Mouse (Mus musculus): Measurements from ENCODE around the gene Foxj1. TPM values are rescaled to one million over a fixed set of nuclear protein-coding genes. Genes with fewer than 3 reads are reported as not detected.
"Not testable (repeated sequence)": the region's sequence is repeated elsewhere in the genome, so short reads cannot be mapped to it uniquely, and the experiment has no call there.

The Foxj1 gene
- polyA plus RNA-seq, 1 experiment from 2014 or later = 13.6 TPM

DNA sequence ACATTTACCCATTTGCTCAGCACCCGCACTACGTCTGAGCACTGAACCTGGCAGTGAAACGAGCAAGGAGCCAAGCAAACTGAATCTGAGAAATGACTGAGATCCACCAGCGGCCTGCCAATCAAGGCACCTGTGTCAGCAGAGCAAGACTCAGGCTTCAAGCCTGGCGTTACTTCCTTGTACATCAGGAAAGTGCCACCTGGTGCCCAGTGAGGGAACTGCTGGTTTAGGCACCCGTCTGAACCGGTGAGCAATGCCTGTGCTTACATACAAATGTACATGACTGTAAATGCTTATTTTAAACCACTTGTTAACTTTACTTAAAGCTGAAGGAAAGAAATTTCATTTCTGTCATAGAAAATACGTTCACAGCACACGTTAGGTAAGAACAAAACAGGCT, 32.9 kb upstream of the Foxj1 start:
- Histone ChIP-seq H3K36me3 (ENCODE audit: control insufficient read depth, insufficient read depth, low read length) (no peaks in the 10 kb centered on the region), H3K4me2 (ENCODE audit: low read length) (no peak overlapping the region), H3K27ac (ENCODE audit: low read length) (no peak overlapping the region), H3K4me3 (ENCODE audit: low read depth, low read length) (no peak overlapping the region), H3K9me3 (replicated peaks; ENCODE audit: control insufficient read depth, low read length, poor library complexity, severe bottlenecking) (no peaks in the 10 kb centered on the region), H3K27me3 (ENCODE audit: control insufficient read depth, insufficient read depth, low read depth, low read length) (no peaks in the 10 kb centered on the region), H3K9ac (ENCODE audit: low read depth, low read length) (no peak overlapping the region), H3K4me1 (ENCODE audit: control insufficient read depth, insufficient read depth, low read length) (peaks cover 3% of the 10 kb centered on the region; the same call in 1 of the 2 replicates)
- 16% methylated on average over 9 of the region's 9 CpGs for WGBS
- ATAC-seq = 0 out of 2 replicates have a peak, but pooled peaks have one; percentile 60

DNA sequence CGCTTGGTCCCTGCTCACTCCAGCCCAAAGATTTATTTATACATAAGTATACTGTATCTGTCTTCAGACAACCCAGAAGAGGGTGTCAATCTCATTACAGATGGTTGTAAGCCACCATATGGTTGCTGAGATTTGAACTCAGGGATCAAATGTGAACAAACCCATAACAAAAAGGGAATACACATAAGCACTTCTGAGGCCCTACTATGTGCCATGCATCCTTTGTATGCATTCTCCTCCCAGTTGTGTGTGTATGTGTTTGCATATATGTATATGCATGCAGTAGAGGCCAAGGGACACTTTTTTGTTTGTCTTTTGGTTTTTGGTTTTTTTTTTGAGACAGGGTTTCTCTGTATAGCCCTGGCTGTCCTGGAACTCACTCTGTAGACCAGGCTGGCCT, 31.4 kb upstream of the Foxj1 start:
- H3K4me3 ChIP-seq (ENCODE audit: low read depth, low read length) = no peak overlapping the region
- H3K36me3 ChIP-seq (ENCODE audit: control insufficient read depth, insufficient read depth, low read length) = no peaks in the 10 kb centered on the region
- no peak overlapping the region for H3K4me2 ChIP-seq (ENCODE audit: low read length)
- H3K9me3 ChIP-seq (replicated peaks; ENCODE audit: control insufficient read depth, low read length, poor library complexity, severe bottlenecking) = no peaks in the 10 kb centered on the region
- WGBS = 81% methylated on average over 1 of the region's 1 CpGs
- no peaks in the 10 kb centered on the region for H3K27me3 ChIP-seq (ENCODE audit: control insufficient read depth, insufficient read depth, low read depth, low read length)
- H3K27ac ChIP-seq (ENCODE audit: low read length) = no peak overlapping the region
- no peak overlapping the region for H3K9ac ChIP-seq (ENCODE audit: low read depth, low read length)
- peaks cover 3% of the 10 kb centered on the region; the same call in 1 of the 2 replicates for H3K4me1 ChIP-seq (ENCODE audit: control insufficient read depth, insufficient read depth, low read length)
- no peak for ATAC-seq

DNA sequence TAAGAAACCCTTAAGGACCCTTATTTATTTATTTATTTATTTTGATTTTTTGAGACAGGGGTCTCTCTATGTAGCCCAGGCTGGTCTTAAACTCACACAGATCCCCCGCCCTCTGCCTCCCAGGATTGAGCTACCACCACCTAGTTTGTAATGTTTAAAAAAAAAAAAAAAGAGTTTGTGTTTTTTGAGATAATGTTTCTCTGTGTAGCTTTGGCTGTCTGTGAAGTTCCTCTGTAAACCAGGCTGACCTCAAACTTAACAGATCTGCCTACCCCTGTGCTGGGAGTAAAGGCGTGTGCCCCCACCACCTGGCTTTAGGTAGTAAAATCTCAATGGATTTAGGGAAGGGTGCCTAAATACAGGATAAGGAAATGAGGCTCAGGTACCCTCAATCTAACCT, 30.9 kb upstream of the Foxj1 start:
- H3K9me3 ChIP-seq (replicated peaks; ENCODE audit: control insufficient read depth, low read length, poor library complexity, severe bottlenecking) = no peaks in the 10 kb centered on the region
- no peak overlapping the region for H3K4me3 ChIP-seq (ENCODE audit: low read depth, low read length)
- peaks cover 3% of the 10 kb centered on the region; the same call in 1 of the 2 replicates for H3K4me1 ChIP-seq (ENCODE audit: control insufficient read depth, insufficient read depth, low read length)
- no peak overlapping the region for H3K27ac ChIP-seq (ENCODE audit: low read length)
- WGBS = 91% methylated on average over 2 of the region's 2 CpGs
- no peak for ATAC-seq
- H3K27me3 ChIP-seq (ENCODE audit: control insufficient read depth, insufficient read depth, low read depth, low read length) = no peaks in the 10 kb centered on the region
- H3K36me3 ChIP-seq (ENCODE audit: control insufficient read depth, insufficient read depth, low read length) = 0 out of 2 replicates have a peak, but pooled peaks cover 2% of the 10 kb centered on the region
- H3K9ac ChIP-seq (ENCODE audit: low read depth, low read length) = no peak overlapping the region
- H3K4me2 ChIP-seq (ENCODE audit: low read length) = no peak overlapping the region

DNA sequence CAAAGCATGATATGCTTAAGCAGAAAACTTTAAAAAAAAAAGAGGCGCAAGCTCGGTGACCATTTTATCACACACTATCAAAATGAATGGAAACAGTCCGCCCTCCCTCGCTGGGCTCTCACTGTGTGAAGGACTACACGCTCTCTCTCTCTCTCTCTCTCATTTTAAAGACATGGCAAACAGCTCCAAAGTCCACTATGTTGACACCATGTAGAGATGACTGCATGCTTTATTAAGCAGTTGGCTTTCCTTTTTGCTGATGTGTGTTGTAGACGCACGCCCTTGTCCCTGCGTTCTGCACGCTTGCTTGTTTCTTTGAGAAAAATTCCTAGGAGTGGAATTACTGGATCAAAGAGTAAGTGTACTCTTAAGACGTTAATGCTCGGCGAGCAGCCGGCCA, 30.2 kb upstream of the Foxj1 start:
- 37% methylated on average over 13 of the region's 13 CpGs for WGBS
- H3K36me3 ChIP-seq (ENCODE audit: control insufficient read depth, insufficient read depth, low read length) = 0 out of 2 replicates have a peak, but pooled peaks cover 3% of the 10 kb centered on the region

DNA sequence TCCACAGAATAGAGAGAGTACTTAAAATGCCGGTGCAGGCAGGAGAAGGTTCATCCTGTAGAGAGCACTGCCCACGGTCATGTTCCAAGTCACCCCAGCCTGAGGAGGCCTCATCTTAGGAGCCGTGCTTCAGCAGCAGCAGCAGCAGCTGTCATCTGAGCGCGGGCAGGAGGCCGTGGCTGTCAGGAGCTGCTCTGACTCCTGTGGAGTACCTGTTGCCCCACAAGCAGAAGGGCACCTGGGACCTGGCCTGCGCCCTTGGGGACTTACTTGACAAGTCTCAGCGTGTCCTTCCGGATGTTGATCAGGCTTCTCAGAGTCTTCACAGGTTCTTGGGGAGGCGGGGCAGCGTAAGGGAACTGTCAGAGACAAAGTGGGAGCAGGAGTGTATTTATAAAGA, 26.8 kb upstream of the Foxj1 start:
- Histone ChIP-seq H3K27ac (ENCODE audit: low read length) (no peak overlapping the region), H3K9me3 (replicated peaks; ENCODE audit: control insufficient read depth, low read length, poor library complexity, severe bottlenecking) (no peaks in the 10 kb centered on the region), H3K36me3 (ENCODE audit: control insufficient read depth, insufficient read depth, low read length) (peaks cover 10% of the 10 kb centered on the region; the same call in 1 of the 2 replicates), H3K4me2 (ENCODE audit: low read length) (no peak overlapping the region), H3K9ac (ENCODE audit: low read depth, low read length) (no peak overlapping the region), H3K27me3 (ENCODE audit: control insufficient read depth, insufficient read depth, low read depth, low read length) (no peaks in the 10 kb centered on the region), H3K4me3 (ENCODE audit: low read depth, low read length) (no peak overlapping the region), H3K4me1 (ENCODE audit: control insufficient read depth, insufficient read depth, low read length) (peaks cover 3% of the 10 kb centered on the region; the same call in 1 of the 2 replicates)
- ATAC-seq = no peak
- WGBS = 79% methylated on average over 11 of the region's 11 CpGs

More for the DNA sequence above, 30.2 kb upstream of the Foxj1 start:
- Histone ChIP-seq H3K4me1 (ENCODE audit: control insufficient read depth, insufficient read depth, low read length) (peaks cover 3% of the 10 kb centered on the region; the same call in 1 of the 2 replicates), H3K9ac (ENCODE audit: low read depth, low read length) (no peak overlapping the region), H3K9me3 (replicated peaks; ENCODE audit: control insufficient read depth, low read length, poor library complexity, severe bottlenecking) (no peaks in the 10 kb centered on the region), H3K27ac (ENCODE audit: low read length) (no peak overlapping the region), H3K4me3 (ENCODE audit: low read depth, low read length) (no peak overlapping the region), H3K4me2 (ENCODE audit: low read length) (no peak overlapping the region), H3K27me3 (ENCODE audit: control insufficient read depth, insufficient read depth, low read depth, low read length) (no peaks in the 10 kb centered on the region)
- no peak for ATAC-seq

DNA sequence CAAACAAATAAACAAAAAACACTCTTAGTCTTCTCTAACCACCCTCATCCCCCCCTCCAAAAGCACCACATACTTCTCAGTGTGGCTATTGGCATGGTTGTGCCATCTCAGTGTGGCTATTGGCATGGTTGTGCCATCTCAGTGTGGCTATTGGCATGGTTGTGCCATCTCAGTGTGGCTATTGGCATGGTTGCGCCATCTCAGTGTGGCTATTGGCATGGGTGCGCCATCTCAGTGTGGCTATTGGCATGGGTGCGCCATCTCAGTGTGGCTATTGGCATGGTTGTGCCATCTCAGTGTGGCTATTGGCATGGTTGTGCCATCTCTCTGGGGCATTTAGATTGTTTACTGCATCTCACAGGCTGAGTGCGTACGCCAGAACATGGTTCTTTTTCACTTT, 25.7 kb upstream of the Foxj1 start:
- WGBS = 97% methylated on average over 5 of the region's 5 CpGs
- peaks cover 14% of the 10 kb centered on the region; the same call in 1 of the 2 replicates for H3K36me3 ChIP-seq (ENCODE audit: control insufficient read depth, insufficient read depth, low read length)
- H3K27ac ChIP-seq (ENCODE audit: low read length) = not testable (repeated sequence)

DNA sequence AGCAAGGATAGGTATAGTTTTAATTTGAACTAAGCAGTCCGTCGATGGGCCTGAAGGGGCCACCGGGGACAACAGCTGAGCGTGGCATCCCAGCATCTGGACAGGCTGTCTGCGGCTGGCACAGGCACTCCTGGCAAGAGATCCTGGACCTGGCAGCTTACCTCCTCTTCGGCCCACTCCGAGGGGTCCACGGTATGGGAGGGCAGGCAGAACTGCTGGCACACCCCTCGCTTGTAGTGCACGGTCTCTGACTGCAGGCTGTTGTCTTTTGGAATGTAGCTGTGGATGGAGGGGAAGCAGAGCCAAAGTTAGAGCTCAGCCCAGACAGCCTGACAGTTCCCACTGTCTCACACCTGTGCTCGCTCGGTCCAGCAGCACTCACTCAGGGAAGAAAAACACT, 24.5 kb upstream of the Foxj1 start:
- Histone ChIP-seq H3K9ac (ENCODE audit: low read depth, low read length) (no peak overlapping the region), H3K36me3 (ENCODE audit: control insufficient read depth, insufficient read depth, low read length) (peaks cover 22% of the 10 kb centered on the region), H3K4me1 (ENCODE audit: control insufficient read depth, insufficient read depth, low read length) (no peaks in the 10 kb centered on the region), H3K4me3 (ENCODE audit: low read depth, low read length) (no peak overlapping the region), H3K27ac (ENCODE audit: low read length) (no peak overlapping the region), H3K4me2 (ENCODE audit: low read length) (no peak overlapping the region), H3K9me3 (replicated peaks; ENCODE audit: control insufficient read depth, low read length, poor library complexity, severe bottlenecking) (no peaks in the 10 kb centered on the region), H3K27me3 (ENCODE audit: control insufficient read depth, insufficient read depth, low read depth, low read length) (no peaks in the 10 kb centered on the region)
- no peak for ATAC-seq
- 86% methylated on average over 12 of the region's 12 CpGs for WGBS

More for the DNA sequence above, 25.7 kb upstream of the Foxj1 start:
- not testable (repeated sequence) for H3K9ac ChIP-seq (ENCODE audit: low read depth, low read length); H3K4me2 ChIP-seq (ENCODE audit: low read length); H3K4me3 ChIP-seq (ENCODE audit: low read depth, low read length); H3K4me1 ChIP-seq (ENCODE audit: control insufficient read depth, insufficient read depth, low read length); H3K27me3 ChIP-seq (ENCODE audit: control insufficient read depth, insufficient read depth, low read depth, low read length); H3K9me3 ChIP-seq (replicated peaks; ENCODE audit: control insufficient read depth, low read length, poor library complexity, severe bottlenecking); ATAC-seq

DNA sequence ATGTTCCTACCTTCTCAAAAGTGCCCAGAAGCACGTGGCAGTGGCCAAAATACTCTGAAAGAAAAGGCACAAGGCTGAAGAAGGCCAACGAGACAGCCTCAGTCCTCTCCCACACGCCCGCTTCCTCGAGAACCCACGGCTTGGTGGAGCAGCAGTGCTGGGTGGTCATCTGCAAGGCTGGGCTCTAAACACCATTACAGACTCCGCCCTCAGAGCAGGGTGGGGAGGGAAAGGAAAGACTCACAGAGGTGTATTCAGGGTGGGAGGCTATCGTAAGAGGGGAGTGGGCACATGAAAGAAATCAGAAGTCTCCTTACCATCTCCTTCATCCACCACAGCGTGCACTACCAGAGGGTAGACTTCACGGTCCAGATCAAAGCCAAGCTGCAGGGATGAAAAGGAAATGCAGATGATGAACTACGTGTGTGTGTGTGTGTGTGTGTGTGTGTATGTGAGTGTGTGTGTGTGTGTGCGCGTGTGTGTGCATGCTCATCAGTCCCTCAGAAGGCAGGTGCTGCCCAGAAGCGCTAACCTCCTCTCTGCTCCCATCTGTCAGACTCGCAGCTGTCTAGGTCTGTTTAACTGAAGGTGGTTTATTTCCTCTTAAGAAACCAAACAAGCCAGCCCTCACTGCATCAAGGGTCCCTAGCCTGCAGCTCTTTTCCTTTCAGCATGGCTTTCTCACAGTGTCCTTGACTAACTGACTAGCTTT, 23.9 kb upstream of the Foxj1 start:
- H3K27ac ChIP-seq (ENCODE audit: low read length) = no peak overlapping the region
- 71% methylated on average over 15 of the region's 15 CpGs for WGBS
- no peak overlapping the region for H3K9ac ChIP-seq (ENCODE audit: low read depth, low read length)
- no peak for ATAC-seq
- H3K27me3 ChIP-seq (ENCODE audit: control insufficient read depth, insufficient read depth, low read depth, low read length) = no peaks in the 10 kb centered on the region
- no peak overlapping the region for H3K4me3 ChIP-seq (ENCODE audit: low read depth, low read length)
- no peaks in the 10 kb centered on the region for H3K9me3 ChIP-seq (replicated peaks; ENCODE audit: control insufficient read depth, low read length, poor library complexity, severe bottlenecking)
- peaks cover 24% of the 10 kb centered on the region for H3K36me3 ChIP-seq (ENCODE audit: control insufficient read depth, insufficient read depth, low read length)
- H3K4me2 ChIP-seq (ENCODE audit: low read length) = no peak overlapping the region
- no peaks in the 10 kb centered on the region for H3K4me1 ChIP-seq (ENCODE audit: control insufficient read depth, insufficient read depth, low read length)

DNA sequence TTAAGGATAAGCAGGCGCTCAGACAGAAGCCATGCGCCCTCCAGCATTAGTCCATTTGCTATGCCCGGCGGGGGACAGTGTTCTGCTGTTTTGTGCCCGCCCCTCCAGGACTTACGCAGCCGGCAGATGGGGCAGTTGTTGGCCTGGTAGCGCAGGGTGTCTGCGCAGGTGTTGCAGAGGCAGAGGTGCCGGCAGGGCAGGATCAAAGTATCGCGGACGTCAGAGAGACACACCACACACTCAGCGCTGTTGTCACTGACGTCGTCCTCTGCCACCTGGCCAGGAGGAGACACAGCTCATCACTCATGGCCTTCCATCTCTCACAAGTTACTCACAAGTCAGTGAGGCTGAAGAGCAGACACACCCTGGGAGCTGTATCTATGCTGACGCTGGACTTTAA, 19.3 kb upstream of the Foxj1 start:
- Histone ChIP-seq H3K27ac (ENCODE audit: low read length) (no peak overlapping the region), H3K4me2 (ENCODE audit: low read length) (no peak overlapping the region), H3K4me3 (ENCODE audit: low read depth, low read length) (no peak overlapping the region), H3K4me1 (ENCODE audit: control insufficient read depth, insufficient read depth, low read length) (no peaks in the 10 kb centered on the region), H3K36me3 (ENCODE audit: control insufficient read depth, insufficient read depth, low read length) (peaks cover 26% of the 10 kb centered on the region), H3K9ac (ENCODE audit: low read depth, low read length) (no peak overlapping the region), H3K9me3 (replicated peaks; ENCODE audit: control insufficient read depth, low read length, poor library complexity, severe bottlenecking) (no peaks in the 10 kb centered on the region), H3K27me3 (ENCODE audit: control insufficient read depth, insufficient read depth, low read depth, low read length) (no peaks in the 10 kb centered on the region)
- 26% methylated on average over 17 of the region's 17 CpGs for WGBS
- ATAC-seq = no peak

Data from midbrain, embryonic 16.5 days (tissue).